Mouse (Mus musculus): ENCODE data around the gene Lrrc29. TPM values are rescaled to one million over a fixed set of nuclear protein-coding genes. Genes with fewer than 3 reads are reported as not detected.

Gene Lrrc29
- total RNA-seq (2021) = 1 to 10 TPM; 7.6 to 7.7 TPM
- long read RNA-seq, experiment 1, partial matches to known transcripts = 0 of 2 reads
- long read RNA-seq, experiment 1, other reads (novel, unspliced or antisense) = 1 of 2 reads
- long read RNA-seq, experiment 2, partial matches to known transcripts = 7 of 10 reads
- long read RNA-seq, experiment 2, other reads (novel, unspliced or antisense) = 3 of 10 reads

GRCm38 (mm10) chr8:105326141-105326672 is at the start of gene Lrrc29, which contains the start of gene Tmem208:
Lrrc29 (minus strand) TSS chr8:105326278.
Tmem208 (plus strand) TSS chr8:105326354.
- H3K27ac ChIP-seq = peak within 1 kb of the TSS; percentile 98
- peak; percentile 97 for DNase-seq (ENCODE audit: low spot score in 2 of 2)
- H3K4me3 ChIP-seq = peak within 1 kb of the TSS; percentile 99
- TF ChIP-seq CTCF (conservative IDR thresholded peaks at IDR 0.05) = peak; percentile 66

- H3K4me3 ChIP-seq = no peak overlapping the region
- DNase-seq (ENCODE audit: low spot score in 2 of 2) = no peak
- H3K27ac ChIP-seq = no peak overlapping the region
- TF ChIP-seq CTCF (conservative IDR thresholded peaks at IDR 0.05) = peak; percentile 72
These were observed 48.5 kb upstream of the Lrrc29 start for GRCm38 (mm10) chr8:105374513-105374966.

GRCm38 (mm10) chr8:105373032-105373431 is 47.0 kb upstream of the Lrrc29 start, which contains the start of gene Plekhg4:
Plekhg4 (plus strand) TSS chr8:105373274.
- TF ChIP-seq CTCF (conservative IDR thresholded peaks at IDR 0.05) = no peak

GRCm38 (mm10) chr8:105372473-105372872 is 46.4 kb upstream of the Lrrc29 start:
- no peak for DNase-seq (ENCODE audit: low spot score in 2 of 2)
- Histone ChIP-seq H3K27ac (no peak overlapping the region), H3K4me3 (no peak overlapping the region)
- no peak for TF ChIP-seq CTCF (conservative IDR thresholded peaks at IDR 0.05)

More at GRCm38 (mm10) chr8:105373032-105373431, 47.0 kb upstream of the Lrrc29 start, which contains the start of gene Plekhg4:
- Histone ChIP-seq H3K4me3 (no peak within 1 kb of the TSS), H3K27ac (no peak within 1 kb of the TSS)
- DNase-seq (ENCODE audit: low spot score in 2 of 2) = no peak

GRCm38 (mm10) chr8:105367107-105367506 is 41.0 kb upstream of the Lrrc29 start:
- peak; percentile 68 for TF ChIP-seq CTCF (conservative IDR thresholded peaks at IDR 0.05)
- H3K27ac ChIP-seq = no peak overlapping the region
- DNase-seq (ENCODE audit: low spot score in 2 of 2) = no peak
- H3K4me3 ChIP-seq = no peak overlapping the region

- Histone ChIP-seq H3K4me3 (no peak overlapping the region), H3K27ac (no peak overlapping the region)
- no peak for TF ChIP-seq CTCF (conservative IDR thresholded peaks at IDR 0.05)
- no peak for DNase-seq (ENCODE audit: low spot score in 2 of 2)
These were observed 35.9 kb upstream of the Lrrc29 start for GRCm38 (mm10) chr8:105361751-105362702.

GRCm38 (mm10) chr8:105359646-105360045 is 33.6 kb upstream of the Lrrc29 start:
- H3K4me3 ChIP-seq = no peak overlapping the region
- peak; percentile 61 for TF ChIP-seq CTCF (conservative IDR thresholded peaks at IDR 0.05)
- DNase-seq (ENCODE audit: low spot score in 2 of 2) = no peak
- H3K27ac ChIP-seq = no peak overlapping the region

GRCm38 (mm10) chr8:105359208-105359607 is 33.1 kb upstream of the Lrrc29 start:
- DNase-seq (ENCODE audit: low spot score in 2 of 2) = no peak
- H3K4me3 ChIP-seq = no peak overlapping the region
- TF ChIP-seq CTCF (conservative IDR thresholded peaks at IDR 0.05) = no peak
- H3K27ac ChIP-seq = no peak overlapping the region

GRCm38 (mm10) chr8:105356681-105357080 is 30.6 kb upstream of the Lrrc29 start:
- DNase-seq (ENCODE audit: low spot score in 2 of 2) = no peak
- Histone ChIP-seq H3K4me3 (no peak overlapping the region), H3K27ac (no peak overlapping the region)
- TF ChIP-seq CTCF (conservative IDR thresholded peaks at IDR 0.05) = no peak

GRCm38 (mm10) chr8:105355179-105356024 is 29.3 kb upstream of the Lrrc29 start:
- no peak for DNase-seq (ENCODE audit: low spot score in 2 of 2)
- no peak for TF ChIP-seq CTCF (conservative IDR thresholded peaks at IDR 0.05)
- H3K4me3 ChIP-seq = no peak overlapping the region
- no peak overlapping the region for H3K27ac ChIP-seq

- DNase-seq (ENCODE audit: low spot score in 2 of 2) = no peak
- no peak overlapping the region for H3K4me3 ChIP-seq
- H3K27ac ChIP-seq = no peak overlapping the region
- no peak for TF ChIP-seq CTCF (conservative IDR thresholded peaks at IDR 0.05)
These were observed 28.5 kb upstream of the Lrrc29 start for GRCm38 (mm10) chr8:105354549-105354948.

- Histone ChIP-seq H3K27ac (no peak overlapping the region), H3K4me3 (no peak overlapping the region)
- TF ChIP-seq CTCF (conservative IDR thresholded peaks at IDR 0.05) = no peak
- no peak for DNase-seq (ENCODE audit: low spot score in 2 of 2)
These were observed 27.6 kb upstream of the Lrrc29 start for GRCm38 (mm10) chr8:105353583-105354135.

Measured in layer of hippocampus, adult 2 months (tissue).